Mouse (Mus musculus) embryonic facial prominence, embryonic 12.5 days (tissue): ENCODE measurements around the gene Atp2c2. TPM values are rescaled to one million over a fixed set of nuclear protein-coding genes. Genes with fewer than 3 reads are reported as not detected.

Experiments
- polyA plus RNA-seq: library from polyadenylated mRNA; unstranded; fragments of >200 nt; fragmentation: Nextera tagmentation; extraction: Ambion mirVana; gene quantifications from 2 replicates; pipeline ENCODE4 v1.2.1, GENCODE M21; 2016

Atp2c2 gene
- polyA plus RNA-seq, 1 experiment from 2014 or later = 1.9 TPM

Other genes with a start within 250 kb of the Atp2c2 start
- gene Slc38a8, start 198.3 kb upstream of the Atp2c2 start, polyA plus RNA-seq = 1.7 and 3.3 TPM in 2 replicates
- gene Mbtps1, start 141.3 kb upstream of the Atp2c2 start, polyA plus RNA-seq = 147 TPM in 2 replicates
- gene Hsdl1, start 124.8 kb upstream of the Atp2c2 start, polyA plus RNA-seq = 37.2 and 39.5 TPM in 2 replicates
- 0.09 TPM in 1 of 2 replicates, not detected in the other for gene Dnaaf1, start 124.8 kb upstream of the Atp2c2 start, polyA plus RNA-seq
- 15.2 and 15.5 TPM in 2 replicates for gene Taf1c, start 94.8 kb upstream of the Atp2c2 start, polyA plus RNA-seq
- 0.10 and 0.23 TPM in 2 replicates for gene Adad2, start 87.3 kb upstream of the Atp2c2 start, polyA plus RNA-seq
- 0.08 and 0.11 TPM in 2 replicates for gene Kcng4, start 64.3 kb upstream of the Atp2c2 start, polyA plus RNA-seq
- gene Wfdc1, start 33.6 kb upstream of the Atp2c2 start, polyA plus RNA-seq = 4.3 and 5.6 TPM in 2 replicates
- gene Tldc1, start 78.4 kb downstream of the Atp2c2 start, polyA plus RNA-seq = 11.6 and 14.4 TPM in 2 replicates
- 85.9 and 130 TPM in 2 replicates for gene Cotl1, start 140.5 kb downstream of the Atp2c2 start, polyA plus RNA-seq
- 11.0 and 12.5 TPM in 2 replicates for gene Klhl36, start 162.3 kb downstream of the Atp2c2 start, polyA plus RNA-seq
- 154 TPM in 2 replicates for gene Usp10, start 210.4 kb downstream of the Atp2c2 start, polyA plus RNA-seq
- 0.31 TPM in 1 of 2 replicates, not detected in the other for gene Gm20388, start 210.8 kb downstream of the Atp2c2 start, polyA plus RNA-seq